Mouse (Mus musculus) hindbrain, embryonic 11.5 days (tissue): Measurements from ENCODE around the gene G6pc3. TPM values are rescaled to one million over a fixed set of nuclear protein-coding genes. Genes with fewer than 3 reads are reported as not detected.

Experiments
- ATAC-seq: fragments of 200-750 bp; cut with Nextera tagmentation; 2 replicates; pipeline ENCODE4 v1.8.0; 2017; ENCODE audit warnings: mild to moderate bottlenecking, moderate TSS enrichment, moderate library complexity; ENCODE audit not compliant: low FRiP score
- DNase-seq: peaks from one replicate; pipeline ENCODE4 v3.0.0-alpha.2; 2015; ENCODE audit warnings: low spot score
- H3K27ac ChIP-seq: fragments of 300-500 bp; sonication (generic); 2 replicates; pipeline ENCODE4 v1.5.1; 2014; ENCODE audit warnings: mild to moderate bottlenecking, low read depth, low read length
- H3K27me3 ChIP-seq: fragments of 300-500 bp; sonication (generic); 2 replicates; pipeline ENCODE4 v1.6.1; 2014; ENCODE audit warnings: mild to moderate bottlenecking, low read length, moderate library complexity, mixed read lengths; ENCODE audit not compliant: control insufficient read depth, insufficient read depth
- H3K36me3 ChIP-seq: fragments of 300-500 bp; sonication (generic); 2 replicates; pipeline ENCODE4 v1.6.1; 2014; ENCODE audit warnings: mild to moderate bottlenecking, low read length, moderate library complexity, mixed read lengths; ENCODE audit not compliant: control insufficient read depth, insufficient read depth
- H3K4me1 ChIP-seq: fragments of 300-500 bp; sonication (generic); replicated peaks from 2 replicates; pipeline ENCODE4 v1.6.1; 2014; ENCODE audit warnings: low read length, mixed read lengths; ENCODE audit not compliant: control insufficient read depth, insufficient read depth
- H3K4me2 ChIP-seq: fragments of 300-500 bp; sonication (generic); replicated peaks from 2 replicates; pipeline ENCODE4 v1.6.1; 2014; ENCODE audit warnings: mild to moderate bottlenecking, low read depth, low read length
- H3K4me3 ChIP-seq: fragments of 300-500 bp; sonication (generic); 2 replicates; pipeline ENCODE4 v1.5.1; 2014; ENCODE audit warnings: low read depth, low read length
- H3K9ac ChIP-seq: fragments of 300-500 bp; sonication (generic); 2 replicates; pipeline ENCODE4 v1.6.1; 2014; ENCODE audit warnings: low read depth, low read length
- H3K9me3 ChIP-seq: fragments of 300-500 bp; sonication (generic); 2 replicates; pipeline ENCODE4 v1.6.1; 2016; ENCODE audit warnings: low read length; ENCODE audit not compliant: control insufficient read depth
- WGBS: fragments of 180-500 bp; shearing (Covaris S2); extraction: QIAGEN DNeasy Blood & Tissue Kit; methylation state at CpG from one replicate; pipeline ENCODE4 v1.1.7; 2014; 5-methylcytosine and 5-hydroxymethylcytosine counted together
- polyA plus RNA-seq: library from polyadenylated mRNA; unstranded; fragments of >200 nt; fragmentation: Nextera tagmentation; extraction: Ambion mirVana; gene quantifications from 2 replicates; pipeline ENCODE4 v1.2.1, GENCODE M21; 2014

The G6pc3 gene
- polyA plus RNA-seq, 1 experiment from 2014 or later: 31.9 TPM

DNA sequence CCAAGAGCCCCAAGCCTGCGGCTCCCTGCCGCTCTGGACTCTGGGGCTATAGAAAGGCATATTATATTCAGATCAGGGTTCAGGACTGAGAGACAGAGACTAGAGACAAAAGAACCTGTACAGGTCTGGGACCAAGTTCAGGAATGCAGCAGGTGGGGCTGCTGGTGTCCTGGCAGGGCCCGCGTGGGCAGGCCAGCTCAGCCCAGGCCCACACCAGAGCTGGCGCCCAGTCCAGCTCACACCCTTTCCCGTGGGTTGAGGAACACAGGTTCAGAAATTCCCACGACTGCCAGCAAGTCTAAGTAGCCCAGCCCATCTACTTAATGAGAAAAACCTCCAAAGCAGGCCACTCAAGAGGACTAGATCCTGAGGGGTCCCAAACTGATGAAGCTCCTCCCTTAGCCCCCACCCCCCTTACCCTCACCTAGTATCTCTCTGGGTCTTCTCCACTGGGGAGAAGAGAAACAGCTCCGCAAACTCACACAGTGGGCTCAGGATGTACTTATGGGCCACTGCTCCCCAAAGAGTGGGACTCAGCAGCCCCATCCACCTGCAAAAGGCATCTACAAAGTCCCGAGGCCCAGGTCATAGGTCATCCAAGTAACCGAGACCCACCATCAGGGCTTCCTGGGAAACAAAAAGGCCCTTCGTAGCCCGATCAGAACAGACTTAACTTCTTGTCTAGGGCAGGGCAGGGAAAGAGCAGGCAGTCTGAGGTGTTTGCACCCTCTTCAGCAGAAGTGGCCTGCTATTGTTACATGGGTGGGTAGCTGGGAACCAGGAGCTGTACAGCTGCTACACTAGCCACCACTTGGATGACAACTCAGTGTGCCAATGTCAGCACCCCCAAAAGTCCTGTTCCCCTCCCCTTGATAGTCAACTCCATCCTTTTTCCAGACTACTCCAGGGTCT lies 36.9 kb downstream of the G6pc3 start:
- 61% methylated on average over 12 of the region's 12 CpGs for WGBS
- peak overlapping the region; percentile 15; the same call in 1 of the 2 replicates for H3K9ac ChIP-seq
- no peaks in the 10 kb centered on the region for H3K9me3 ChIP-seq
- no peaks in the 10 kb centered on the region; the same call in 1 of the 2 replicates for H3K36me3 ChIP-seq
- no peak for DNase-seq
- ATAC-seq: no peak
- no peaks in the 10 kb centered on the region for H3K27me3 ChIP-seq
- H3K4me2 ChIP-seq: peak overlapping the region; percentile 75
- peaks cover 27% of the 10 kb centered on the region for H3K4me1 ChIP-seq
- peak overlapping the region; percentile 93; the same call in 1 of the 2 replicates for H3K27ac ChIP-seq
- H3K4me3 ChIP-seq: no peak overlapping the region

DNA sequence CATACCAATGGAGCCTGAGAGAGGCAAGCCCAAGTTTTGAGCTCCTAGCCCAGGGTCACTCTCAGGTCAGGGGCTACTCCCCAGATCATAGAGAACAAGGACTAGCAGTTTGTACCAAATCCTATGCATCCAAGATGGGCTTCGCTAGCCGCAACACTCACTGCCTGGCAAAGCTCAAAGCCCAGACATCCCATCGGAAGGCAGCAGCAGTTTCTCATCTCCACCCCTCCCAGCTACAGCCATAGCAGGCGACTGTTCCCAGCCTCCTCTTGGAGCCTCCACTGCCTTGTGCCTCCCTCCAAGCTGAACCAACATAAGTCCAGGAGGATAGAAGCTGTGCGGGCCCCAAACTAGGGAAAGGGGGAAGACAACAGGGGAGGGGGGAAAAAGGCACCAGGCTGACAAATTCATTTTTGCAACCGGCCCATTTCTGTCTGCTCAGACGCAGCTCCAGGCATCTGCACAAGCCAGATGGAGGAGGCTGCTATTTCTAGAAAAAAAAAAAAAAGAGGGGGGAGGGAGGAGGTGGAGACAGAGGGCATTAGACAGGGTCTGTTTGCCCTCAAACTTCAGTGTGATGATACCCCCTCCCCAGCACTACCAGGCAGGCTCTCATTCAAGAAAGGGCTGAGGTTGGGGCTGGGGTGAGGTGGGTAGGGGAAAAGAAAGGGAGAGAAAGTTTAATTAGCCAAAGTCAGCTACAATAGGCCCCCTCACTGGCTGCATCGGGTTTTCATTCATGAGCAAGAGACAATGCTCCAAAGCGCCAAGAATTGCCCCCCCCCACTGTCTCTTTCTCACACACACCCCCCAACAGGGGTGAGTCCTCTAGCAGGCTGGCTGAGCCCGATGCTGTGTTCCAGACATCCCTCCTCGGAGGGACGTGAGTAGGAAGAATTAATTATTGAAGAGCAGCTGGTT lies 38.1 kb downstream of the G6pc3 start:
- H3K27ac ChIP-seq: peak overlapping the region; percentile 93
- peaks cover 27% of the 10 kb centered on the region for H3K4me1 ChIP-seq
- peak; percentile 77 for ATAC-seq
- no peaks in the 10 kb centered on the region for H3K27me3 ChIP-seq
- H3K36me3 ChIP-seq: no peaks in the 10 kb centered on the region
- no peaks in the 10 kb centered on the region for H3K9me3 ChIP-seq
- 17% methylated on average over 12 of the region's 12 CpGs for WGBS
- H3K9ac ChIP-seq: peak overlapping the region; percentile 92
- peak overlapping the region; percentile 75 for H3K4me2 ChIP-seq
- DNase-seq: peak; percentile 73
- peak overlapping the region; percentile 96 for H3K4me3 ChIP-seq

DNA sequence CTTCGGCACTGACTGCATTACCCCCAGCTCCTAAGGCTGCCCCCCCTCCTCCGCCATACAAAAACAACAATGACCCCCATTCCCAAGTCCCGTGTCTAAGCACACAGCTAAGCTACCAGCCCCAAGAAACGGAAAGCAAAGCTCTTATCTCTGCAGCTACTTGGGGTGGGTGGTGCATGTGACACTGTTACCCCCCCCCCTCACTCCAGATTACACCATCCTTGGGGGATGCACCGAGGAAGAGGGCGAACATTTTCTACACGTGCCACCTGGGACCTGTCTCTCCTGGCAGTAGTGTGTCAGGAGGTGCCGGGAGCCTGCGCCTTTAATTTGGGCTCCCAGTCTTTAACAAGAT lies 38.7 kb downstream of the G6pc3 start:
- peak overlapping the region; percentile 75 for H3K4me2 ChIP-seq
- peak overlapping the region; percentile 96 for H3K4me3 ChIP-seq
- H3K4me1 ChIP-seq: peaks cover 27% of the 10 kb centered on the region
- peak overlapping the region; percentile 92 for H3K9ac ChIP-seq
- no peaks in the 10 kb centered on the region for H3K36me3 ChIP-seq
- no peaks in the 10 kb centered on the region for H3K9me3 ChIP-seq
- H3K27ac ChIP-seq: peak overlapping the region; percentile 93
- H3K27me3 ChIP-seq: no peaks in the 10 kb centered on the region
- DNase-seq (no peak), ATAC-seq (no peak; the same call in 1 of the 2 replicates)
- WGBS: 28% methylated on average over 9 of the region's 9 CpGs

DNA sequence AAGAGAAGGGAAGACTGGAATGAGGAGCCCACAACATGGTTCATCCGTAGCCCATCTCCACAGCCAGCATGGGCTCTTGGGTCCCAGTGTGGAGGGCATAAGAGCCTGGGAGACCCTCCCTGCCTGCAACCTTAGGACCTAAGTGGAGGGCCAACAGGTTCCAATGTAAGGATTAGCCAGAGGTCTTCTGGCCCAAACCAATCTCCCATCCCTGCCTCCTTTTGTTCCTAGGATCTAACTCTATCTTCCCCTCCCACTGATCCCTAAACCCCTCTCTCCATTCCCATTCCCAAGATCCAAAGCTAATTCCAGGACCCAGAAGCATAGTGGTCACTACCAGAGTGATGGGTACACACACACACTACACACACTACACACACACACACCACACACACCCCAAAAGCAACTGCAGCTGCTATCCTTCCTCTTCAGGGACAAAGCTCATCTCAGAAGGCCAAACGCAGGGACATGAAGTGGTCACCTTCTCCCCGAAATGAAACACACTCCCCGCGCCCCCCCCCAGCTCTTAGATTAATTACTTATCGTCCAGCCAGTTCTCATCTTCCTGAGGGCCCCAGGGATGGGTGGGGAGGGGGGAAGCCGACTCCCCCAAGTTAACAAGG lies 39.3 kb downstream of the G6pc3 start:
- Histone ChIP-seq H3K9ac (peak overlapping the region; percentile 92), H3K27ac (peak overlapping the region; percentile 93), H3K4me1 (peaks cover 25% of the 10 kb centered on the region), H3K36me3 (no peaks in the 10 kb centered on the region), H3K9me3 (no peaks in the 10 kb centered on the region), H3K27me3 (no peaks in the 10 kb centered on the region), H3K4me2 (peak overlapping the region; percentile 75), H3K4me3 (peak overlapping the region; percentile 96)
- DNase-seq (peak; percentile 44), ATAC-seq (no peak)
- 15% methylated on average over 7 of the region's 7 CpGs for WGBS

DNA sequence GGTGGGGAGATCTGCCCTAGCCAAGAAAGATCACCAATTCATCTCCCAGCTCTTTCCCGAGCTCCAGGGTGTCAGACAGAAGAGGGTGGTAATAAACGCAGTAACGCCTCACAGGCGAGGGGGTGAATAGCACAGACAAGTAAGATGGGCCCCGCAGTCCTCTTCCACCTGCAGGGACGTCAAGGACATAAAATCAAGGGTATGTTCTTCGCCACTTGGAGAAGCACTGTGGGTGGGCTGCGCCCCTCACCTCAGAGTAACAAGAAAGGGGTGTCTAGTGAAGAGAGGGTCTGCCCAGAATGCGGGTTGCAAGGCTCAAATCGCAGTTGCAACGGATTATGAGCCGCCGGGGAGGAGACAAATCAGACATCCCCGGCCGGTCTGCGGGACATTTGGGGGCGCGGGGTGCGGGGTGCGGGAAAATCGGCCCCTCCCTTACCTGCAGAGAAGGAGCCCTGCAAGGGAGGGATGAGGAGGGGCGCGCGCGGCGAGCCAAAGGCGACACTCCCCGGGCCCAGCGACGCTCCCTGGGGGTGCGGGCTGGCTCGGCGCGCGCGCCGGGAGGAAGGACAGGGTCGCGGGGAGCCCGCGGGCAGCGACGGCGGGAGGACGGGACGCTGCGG lies 40.0 kb downstream of the G6pc3 start:
- Histone ChIP-seq H3K9me3 (no peaks in the 10 kb centered on the region), H3K4me2 (peak overlapping the region; percentile 75), H3K4me3 (peak overlapping the region; percentile 96), H3K4me1 (peaks cover 25% of the 10 kb centered on the region), H3K27me3 (no peaks in the 10 kb centered on the region), H3K9ac (peak overlapping the region; percentile 92), H3K27ac (peak overlapping the region; percentile 93), H3K36me3 (no peaks in the 10 kb centered on the region)
- ATAC-seq (peak; percentile 17), DNase-seq (peak; percentile 63)
- WGBS: under 1% methylated on average over 42 of the region's 47 CpGs

DNA sequence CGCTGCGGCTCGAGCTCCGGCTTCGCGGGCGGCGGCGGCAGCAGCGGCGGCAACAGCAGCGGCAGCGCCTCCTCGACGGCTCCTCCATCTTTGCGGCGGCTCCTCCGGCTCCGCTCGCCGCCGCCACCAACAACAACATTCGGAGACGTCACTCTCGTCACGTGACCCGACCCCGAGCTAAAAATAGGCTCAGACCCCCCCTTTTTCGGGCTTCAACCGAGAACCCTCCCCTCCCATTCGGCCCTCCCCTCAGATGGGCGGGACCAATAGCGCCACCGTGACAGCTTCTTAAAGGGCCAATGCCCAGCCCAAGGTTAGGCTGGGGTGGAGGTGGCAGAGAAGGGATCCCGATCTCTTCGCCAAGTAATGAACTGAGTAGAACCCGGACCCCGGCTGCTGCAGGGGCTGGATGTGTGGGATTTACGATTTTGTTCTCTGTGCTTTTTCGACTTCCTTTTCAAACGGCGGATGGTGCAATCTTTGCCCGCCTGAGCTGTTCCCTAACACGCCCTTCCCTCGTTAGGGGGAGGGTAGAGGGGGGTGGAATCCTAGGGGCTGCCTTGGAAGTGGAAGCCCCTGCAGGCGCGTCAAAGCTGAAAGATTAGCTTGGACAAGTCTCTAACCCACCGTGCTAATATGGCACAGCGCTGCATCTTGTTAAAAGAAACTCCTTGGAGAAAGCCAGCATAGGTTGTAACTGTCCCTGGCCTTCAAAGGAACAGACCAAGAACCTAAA lies 40.8 kb downstream of the G6pc3 start, which contains the start of gene Hdac5:
Hdac5 (minus strand) TSS at position 161 of the 736 bp plus-strand sequence.
- DNase-seq: peak; percentile 100
- Histone ChIP-seq H3K4me3 (peak within 1 kb of the TSS; percentile 96), H3K9ac (peak within 1 kb of the TSS; percentile 92), H3K27ac (peak within 1 kb of the TSS; percentile 93), H3K9me3 (no peaks in the 10 kb centered on the region), H3K36me3 (no peaks in the 10 kb centered on the region), H3K4me1 (peaks cover 21% of the 10 kb centered on the region), H3K4me2 (peak within 1 kb of the TSS; percentile 75), H3K27me3 (no peaks in the 10 kb centered on the region)
- WGBS: under 1% methylated on average over 35 of the region's 49 CpGs
- ATAC-seq: peak; percentile 86

DNA sequence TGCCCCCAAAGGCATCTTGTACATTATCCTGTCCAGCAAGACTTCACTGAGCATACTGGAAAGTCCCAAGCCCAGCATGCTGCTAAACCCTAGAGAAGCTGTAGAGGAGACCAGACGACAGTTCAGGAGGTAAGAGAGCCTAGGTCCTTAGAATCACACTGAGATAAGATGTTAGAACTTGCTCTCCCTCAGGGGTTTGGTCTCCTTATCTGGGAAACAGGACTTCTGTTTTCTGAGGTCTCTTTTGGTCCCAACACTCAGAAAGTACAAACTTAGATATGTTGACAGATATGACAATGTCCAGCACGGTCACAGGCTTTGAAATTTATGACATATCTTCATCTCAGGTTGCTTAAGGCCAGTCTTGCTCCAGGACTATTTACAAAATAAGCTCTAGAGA lies 46.6 kb downstream of the G6pc3 start:
- no peak overlapping the region for H3K27ac ChIP-seq
- H3K9ac ChIP-seq: no peak overlapping the region
- H3K27me3 ChIP-seq: no peaks in the 10 kb centered on the region
- no peaks in the 10 kb centered on the region for H3K9me3 ChIP-seq
- DNase-seq: no peak
- ATAC-seq: no peak
- no peaks in the 10 kb centered on the region for H3K4me1 ChIP-seq
- no peak overlapping the region for H3K4me3 ChIP-seq
- no peak overlapping the region for H3K4me2 ChIP-seq
- no peaks in the 10 kb centered on the region for H3K36me3 ChIP-seq
- WGBS: 81% methylated on average over 2 of the region's 2 CpGs
